Mouse (Mus musculus) kidney, adult 2 months (tissue): ENCODE measurements around the gene Ctu2.

ENCODE experiments used
- CTCF ChIP-seq: fragments of 200-500 bp; conservative IDR thresholded peaks from 2 replicates; pipeline ENCODE4 v1.5.1; 2011; ENCODE audit warnings: low read depth, mild to moderate bottlenecking, control low read depth, low read length, moderate library complexity, mixed read lengths; ENCODE audit not compliant: insufficient read depth, insufficient read length
- POLR2A ChIP-seq: fragments of 200-500 bp; IDR thresholded peaks from one replicate; pipeline ENCODE4 v1.6.1; 2011; ENCODE audit warnings: low read depth, low read length, control low read depth

- TF ChIP-seq POLR2A: no peak
- TF ChIP-seq CTCF: no peak; the same call in 1 of the 2 replicates
Observed at GRCm38 (mm10) chr8:122433269-122433905, 42.6 kb upstream of the Ctu2 start.
